Mouse (Mus musculus): ENCODE measurements around the gene Metrn. TPM values are rescaled to one million over a fixed set of nuclear protein-coding genes. Genes with fewer than 3 reads are reported as not detected.

The Metrn gene
- polyA plus RNA-seq, 1 experiment from 2014 or later = 8.2 TPM

DNA sequence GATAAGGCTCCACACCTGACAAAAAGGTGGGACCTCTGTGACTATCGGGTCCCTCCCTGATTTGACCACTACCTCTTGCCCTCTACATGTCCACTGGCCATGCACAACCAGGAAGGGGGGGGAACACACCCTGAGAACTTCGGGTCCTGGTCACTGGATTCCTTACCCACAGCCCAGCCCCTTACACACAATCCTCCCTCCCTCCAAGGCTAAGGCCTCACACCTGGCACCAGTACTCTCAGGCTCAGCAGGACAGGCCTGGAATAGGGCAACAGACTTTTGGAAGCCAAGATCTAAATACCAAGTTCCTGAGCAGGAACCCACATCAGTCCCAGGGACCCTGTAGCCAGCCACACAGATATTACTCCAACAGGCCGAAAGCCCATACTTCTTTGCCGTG lies 42.0 kb upstream of the Metrn start:
- H3K36me3 ChIP-seq (ENCODE audit: control insufficient read depth, insufficient read depth, low read length) = peaks cover 54% of the 10 kb centered on the region
- H3K4me1 ChIP-seq (ENCODE audit: control insufficient read depth, insufficient read depth, low read length) = peaks cover 45% of the 10 kb centered on the region
- H3K4me2 ChIP-seq (replicated peaks; ENCODE audit: low read depth, low read length) = no peak overlapping the region
- no peak overlapping the region for H3K9ac ChIP-seq (ENCODE audit: low read depth, low read length)
- no peak overlapping the region for H3K27ac ChIP-seq (ENCODE audit: low read depth, low read length)
- no peaks in the 10 kb centered on the region for H3K9me3 ChIP-seq (ENCODE audit: control insufficient read depth, low read length)
- no peak overlapping the region for H3K4me3 ChIP-seq (ENCODE audit: low read length)
- no peaks in the 10 kb centered on the region for H3K27me3 ChIP-seq (ENCODE audit: control insufficient read depth, insufficient read depth, low read length)
- ATAC-seq (ENCODE audit: low FRiP score, low TSS enrichment) = no peak
- 86% methylated on average over 4 of the region's 4 CpGs for WGBS

GRCm38 (mm10) chr17:25837533-25837932 lies 40.6 kb upstream of the Metrn start:
- Histone ChIP-seq H3K4me2 (replicated peaks; ENCODE audit: low read depth, low read length) (peak overlapping the region; percentile 78), H3K9ac (ENCODE audit: low read depth, low read length) (0 out of 2 replicates have a peak overlapping the region, but pooled peaks have one; percentile 56), H3K27ac (ENCODE audit: low read depth, low read length) (peak overlapping the region; percentile 12; the same call in 1 of the 2 replicates), H3K4me3 (ENCODE audit: low read length) (no peak overlapping the region; the same call in 1 of the 2 replicates), H3K4me1 (ENCODE audit: control insufficient read depth, insufficient read depth, low read length) (peaks cover 39% of the 10 kb centered on the region), H3K27me3 (ENCODE audit: control insufficient read depth, insufficient read depth, low read length) (no peaks in the 10 kb centered on the region), H3K9me3 (ENCODE audit: control insufficient read depth, low read length) (no peaks in the 10 kb centered on the region), H3K36me3 (ENCODE audit: control insufficient read depth, insufficient read depth, low read length) (peaks cover 54% of the 10 kb centered on the region)
- ATAC-seq (ENCODE audit: low FRiP score, low TSS enrichment) = no peak
- 60% methylated on average over 3 of the region's 3 CpGs for WGBS

GRCm38 (mm10) chr17:25837076-25837410 lies 40.1 kb upstream of the Metrn start, which contains the start of gene Rhbdl1:
Gene Rhbdl1, minus strand, starts transcription at chr17:25837295.
- Histone ChIP-seq H3K36me3 (ENCODE audit: control insufficient read depth, insufficient read depth, low read length) (peaks cover 49% of the 10 kb centered on the region), H3K4me2 (replicated peaks; ENCODE audit: low read depth, low read length) (peak within 1 kb of the TSS; percentile 78), H3K9ac (ENCODE audit: low read depth, low read length) (peak within 1 kb of the TSS; percentile 56), H3K27ac (ENCODE audit: low read depth, low read length) (peak within 1 kb of the TSS; percentile 31), H3K9me3 (ENCODE audit: control insufficient read depth, low read length) (no peaks in the 10 kb centered on the region), H3K4me1 (ENCODE audit: control insufficient read depth, insufficient read depth, low read length) (peaks cover 39% of the 10 kb centered on the region), H3K27me3 (ENCODE audit: control insufficient read depth, insufficient read depth, low read length) (no peaks in the 10 kb centered on the region), H3K4me3 (ENCODE audit: low read length) (peak within 1 kb of the TSS; percentile 35)
- no peak for ATAC-seq (ENCODE audit: low FRiP score, low TSS enrichment)
- 4% methylated on average over 29 of the region's 29 CpGs for WGBS

DNA sequence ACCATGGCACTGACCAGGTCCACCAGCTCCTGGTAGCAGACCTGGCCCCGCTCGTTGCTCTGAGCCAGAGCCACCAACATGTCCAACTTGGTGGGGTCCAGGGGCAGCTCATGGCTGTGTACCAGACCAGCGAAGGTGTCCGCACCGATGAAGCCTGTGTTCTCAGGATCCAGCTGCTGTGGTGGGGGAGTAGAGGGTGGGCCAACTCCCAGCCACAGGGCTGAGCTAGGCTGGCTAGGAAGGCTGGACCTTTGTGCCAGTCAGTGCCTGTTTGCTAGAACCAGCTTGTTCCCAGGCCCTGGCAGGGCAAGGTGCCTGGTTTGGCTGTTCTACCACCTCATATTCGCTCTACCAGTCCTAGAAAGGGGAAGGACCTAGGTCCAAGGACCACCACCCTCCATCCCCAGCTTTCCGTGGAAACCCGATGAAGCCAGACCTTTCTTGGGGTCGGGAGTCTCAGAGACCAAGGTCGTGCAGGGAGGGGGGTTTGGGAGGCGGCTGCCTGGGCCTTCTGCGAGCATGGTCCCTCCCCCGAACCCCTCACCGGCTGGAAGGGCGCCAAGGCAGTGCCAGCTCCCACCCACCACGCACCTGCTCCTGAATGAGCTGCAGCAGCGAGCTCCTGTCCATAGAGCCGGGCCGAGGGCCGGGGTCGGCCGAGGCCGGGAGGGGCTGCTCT lies 39.6 kb upstream of the Metrn start:
- no peak for ATAC-seq (ENCODE audit: low FRiP score, low TSS enrichment)
- H3K4me1 ChIP-seq (ENCODE audit: control insufficient read depth, insufficient read depth, low read length) = peaks cover 44% of the 10 kb centered on the region

GRCm38 (mm10) chr17:25835816-25836215 lies 38.9 kb upstream of the Metrn start:
- no peak for ATAC-seq (ENCODE audit: low FRiP score, low TSS enrichment)
- peaks cover 51% of the 10 kb centered on the region for H3K4me1 ChIP-seq (ENCODE audit: control insufficient read depth, insufficient read depth, low read length)
- H3K4me3 ChIP-seq (ENCODE audit: low read length) = no peak overlapping the region
- peaks cover 46% of the 10 kb centered on the region for H3K36me3 ChIP-seq (ENCODE audit: control insufficient read depth, insufficient read depth, low read length)
- H3K27me3 ChIP-seq (ENCODE audit: control insufficient read depth, insufficient read depth, low read length) = no peaks in the 10 kb centered on the region
- no peak overlapping the region for H3K27ac ChIP-seq (ENCODE audit: low read depth, low read length)
- 94% methylated on average over 16 of the region's 16 CpGs for WGBS
- no peak overlapping the region for H3K9ac ChIP-seq (ENCODE audit: low read depth, low read length)
- H3K9me3 ChIP-seq (ENCODE audit: control insufficient read depth, low read length) = no peaks in the 10 kb centered on the region
- H3K4me2 ChIP-seq (replicated peaks; ENCODE audit: low read depth, low read length) = no peak overlapping the region

More for the DNA sequence above, 39.6 kb upstream of the Metrn start:
- Histone ChIP-seq H3K9ac (ENCODE audit: low read depth, low read length) (peak overlapping the region; percentile 56), H3K27ac (ENCODE audit: low read depth, low read length) (peak overlapping the region; percentile 31), H3K4me2 (replicated peaks; ENCODE audit: low read depth, low read length) (peak overlapping the region; percentile 78), H3K4me3 (ENCODE audit: low read length) (peak overlapping the region; percentile 35), H3K9me3 (ENCODE audit: control insufficient read depth, low read length) (no peaks in the 10 kb centered on the region), H3K36me3 (ENCODE audit: control insufficient read depth, insufficient read depth, low read length) (peaks cover 46% of the 10 kb centered on the region), H3K27me3 (ENCODE audit: control insufficient read depth, insufficient read depth, low read length) (no peaks in the 10 kb centered on the region)
- WGBS = 22% methylated on average over 23 of the region's 23 CpGs

GRCm38 (mm10) chr17:25835301-25835700 lies 38.4 kb upstream of the Metrn start:
- Histone ChIP-seq H3K4me2 (replicated peaks; ENCODE audit: low read depth, low read length) (no peak overlapping the region), H3K36me3 (ENCODE audit: control insufficient read depth, insufficient read depth, low read length) (peaks cover 46% of the 10 kb centered on the region), H3K27ac (ENCODE audit: low read depth, low read length) (no peak overlapping the region), H3K9ac (ENCODE audit: low read depth, low read length) (no peak overlapping the region), H3K9me3 (ENCODE audit: control insufficient read depth, low read length) (no peaks in the 10 kb centered on the region), H3K4me3 (ENCODE audit: low read length) (no peak overlapping the region), H3K4me1 (ENCODE audit: control insufficient read depth, insufficient read depth, low read length) (peaks cover 55% of the 10 kb centered on the region), H3K27me3 (ENCODE audit: control insufficient read depth, insufficient read depth, low read length) (no peaks in the 10 kb centered on the region)
- 89% methylated on average over 7 of the region's 7 CpGs for WGBS
- no peak for ATAC-seq (ENCODE audit: low FRiP score, low TSS enrichment)

DNA sequence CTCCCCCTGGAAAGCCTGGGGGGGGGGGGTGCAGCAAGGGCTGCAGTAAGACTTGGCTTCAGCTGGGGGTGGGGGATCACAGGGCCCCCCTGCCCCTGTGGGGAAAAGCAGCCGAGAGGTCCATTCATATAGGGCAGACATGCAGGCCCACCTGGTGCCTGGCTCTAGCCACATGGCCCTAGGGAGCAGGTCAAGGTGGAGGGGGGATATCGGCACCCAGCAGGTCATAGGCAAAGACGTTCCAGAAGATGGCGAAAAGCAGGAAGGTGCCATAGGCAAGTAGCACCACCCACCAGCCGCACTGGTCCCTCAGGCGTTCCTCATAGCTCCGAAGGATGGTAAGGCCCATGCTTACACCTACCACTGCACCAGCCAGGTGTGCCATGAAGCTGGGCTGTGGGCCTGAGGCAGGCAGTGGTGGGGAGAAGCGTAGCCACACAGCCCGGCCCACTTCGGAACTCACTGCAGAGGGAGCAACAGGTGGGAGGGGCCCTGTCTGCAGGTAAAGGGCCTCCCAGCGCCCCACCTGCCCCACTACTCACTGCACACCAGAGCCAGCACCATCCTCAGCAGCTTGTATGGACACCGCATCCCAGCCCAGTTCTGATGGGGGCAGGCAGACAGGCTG lies 37.8 kb upstream of the Metrn start:
- peaks cover 46% of the 10 kb centered on the region for H3K36me3 ChIP-seq (ENCODE audit: control insufficient read depth, insufficient read depth, low read length)
- peak overlapping the region; percentile 89 for H3K4me3 ChIP-seq (ENCODE audit: low read length)
- H3K9ac ChIP-seq (ENCODE audit: low read depth, low read length) = peak overlapping the region; percentile 93
- no peaks in the 10 kb centered on the region for H3K27me3 ChIP-seq (ENCODE audit: control insufficient read depth, insufficient read depth, low read length)
- peak overlapping the region; percentile 95 for H3K4me2 ChIP-seq (replicated peaks; ENCODE audit: low read depth, low read length)
- H3K4me1 ChIP-seq (ENCODE audit: control insufficient read depth, insufficient read depth, low read length) = peaks cover 59% of the 10 kb centered on the region
- ATAC-seq (ENCODE audit: low FRiP score, low TSS enrichment) = no peak
- WGBS = 83% methylated on average over 12 of the region's 12 CpGs
- H3K27ac ChIP-seq (ENCODE audit: low read depth, low read length) = no peak overlapping the region
- no peaks in the 10 kb centered on the region for H3K9me3 ChIP-seq (ENCODE audit: control insufficient read depth, low read length)

DNA sequence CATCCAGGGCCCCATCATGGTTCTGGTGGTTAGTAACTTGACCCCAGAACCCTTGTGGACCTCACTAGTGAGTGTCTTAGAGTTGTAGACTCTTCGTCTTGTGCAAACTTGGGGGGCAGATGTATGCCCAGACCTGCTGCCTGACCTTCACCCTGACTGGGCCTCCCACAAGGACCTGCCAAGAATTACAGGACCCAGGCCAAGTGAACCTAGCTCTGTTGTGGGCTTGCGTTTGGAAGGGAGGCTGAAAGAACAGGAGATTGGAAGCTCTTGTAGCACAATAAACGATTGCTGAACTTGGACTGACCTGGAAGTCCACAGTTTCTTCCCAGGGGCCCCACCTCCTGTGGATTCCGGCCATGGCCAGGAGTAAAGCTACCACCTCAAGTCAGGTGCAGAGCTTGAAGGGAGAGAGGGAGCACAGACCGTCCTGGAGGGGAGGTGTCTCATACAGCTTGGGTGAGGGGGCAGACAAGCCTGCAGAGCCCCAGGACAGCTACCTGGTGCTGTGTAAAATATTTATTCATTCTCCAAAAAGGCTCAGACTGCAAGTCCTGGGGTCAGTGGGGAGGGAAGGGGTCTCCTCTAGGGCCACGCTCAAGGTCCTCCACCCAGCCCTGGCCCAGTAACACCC lies 37.1 kb upstream of the Metrn start:
- Histone ChIP-seq H3K4me3 (ENCODE audit: low read length) (peak overlapping the region; percentile 89), H3K27me3 (ENCODE audit: control insufficient read depth, insufficient read depth, low read length) (no peaks in the 10 kb centered on the region), H3K36me3 (ENCODE audit: control insufficient read depth, insufficient read depth, low read length) (peaks cover 42% of the 10 kb centered on the region), H3K9me3 (ENCODE audit: control insufficient read depth, low read length) (no peaks in the 10 kb centered on the region), H3K4me1 (ENCODE audit: control insufficient read depth, insufficient read depth, low read length) (peaks cover 60% of the 10 kb centered on the region), H3K9ac (ENCODE audit: low read depth, low read length) (peak overlapping the region; percentile 93), H3K4me2 (replicated peaks; ENCODE audit: low read depth, low read length) (peak overlapping the region; percentile 95), H3K27ac (ENCODE audit: low read depth, low read length) (peak overlapping the region; percentile 98)
- no peak for ATAC-seq (ENCODE audit: low FRiP score, low TSS enrichment)
- WGBS = 17% methylated on average over 6 of the region's 6 CpGs

DNA sequence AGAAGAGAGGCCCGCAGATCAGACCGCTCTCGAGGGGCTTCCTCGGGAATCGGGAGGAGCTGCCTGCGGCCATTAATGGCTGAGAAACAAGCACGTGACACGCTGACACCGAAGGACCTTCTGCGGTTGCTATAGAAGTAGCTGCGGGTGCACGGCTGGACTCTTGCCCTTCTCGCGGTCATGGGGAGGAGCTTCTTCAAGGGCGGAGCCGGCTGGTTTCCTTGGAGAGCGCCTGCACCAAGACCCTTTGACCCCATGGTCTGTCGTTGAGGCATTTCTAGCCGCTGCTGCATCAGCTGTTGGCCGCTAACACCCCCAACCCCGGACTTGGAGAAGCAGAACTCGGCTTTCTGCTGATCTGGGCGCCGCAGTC lies 36.3 kb upstream of the Metrn start, which contains the start of gene Stub1:
TSS of gene Stub1 (minus strand) at position 114 of the 373 bp plus-strand sequence.
- H3K9ac ChIP-seq (ENCODE audit: low read depth, low read length) = peak within 1 kb of the TSS; percentile 93
- peaks cover 39% of the 10 kb centered on the region for H3K36me3 ChIP-seq (ENCODE audit: control insufficient read depth, insufficient read depth, low read length)
- H3K27ac ChIP-seq (ENCODE audit: low read depth, low read length) = peak within 1 kb of the TSS; percentile 98
- under 1% methylated on average over 24 of the region's 24 CpGs for WGBS
- H3K4me1 ChIP-seq (ENCODE audit: control insufficient read depth, insufficient read depth, low read length) = peaks cover 63% of the 10 kb centered on the region
- H3K27me3 ChIP-seq (ENCODE audit: control insufficient read depth, insufficient read depth, low read length) = no peaks in the 10 kb centered on the region
- H3K4me3 ChIP-seq (ENCODE audit: low read length) = peak within 1 kb of the TSS; percentile 89
- peak; percentile 64 for ATAC-seq (ENCODE audit: low FRiP score, low TSS enrichment)
- peak within 1 kb of the TSS; percentile 95 for H3K4me2 ChIP-seq (replicated peaks; ENCODE audit: low read depth, low read length)
- H3K9me3 ChIP-seq (ENCODE audit: control insufficient read depth, low read length) = no peaks in the 10 kb centered on the region
